Comparison of ENCODE assay signal across 14 mouse cellular contexts in the genomic region with DNA sequence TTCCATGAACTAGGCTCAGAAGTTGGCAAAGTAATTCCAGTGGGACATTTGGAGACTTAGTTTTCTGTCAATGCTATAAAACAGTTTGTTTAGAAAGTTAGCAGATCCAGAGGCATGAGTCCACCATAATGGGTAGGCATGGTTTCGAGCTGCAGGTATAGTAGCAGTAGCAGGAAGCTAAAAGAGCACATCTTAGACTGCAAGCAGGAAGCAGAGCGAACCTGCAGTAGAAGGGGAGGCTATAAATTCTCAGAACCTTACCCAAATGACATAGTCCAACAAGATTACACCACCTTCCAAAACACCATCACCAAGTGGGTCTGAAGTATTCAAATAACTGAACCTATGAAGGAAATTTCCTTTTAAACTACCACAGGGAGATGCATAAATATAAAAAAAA.
"Had no signal": no experiment of that assay in that cellular context is flagged by ENCODE, and none has a peak within 500 bp of the region (broad histone marks: within the 10 kb centered on the region; RNA-seq: fewer than 3 reads in every experiment).

No protein-coding gene starts in this region.

- ATAC-seq: midbrain, embryonic 15.5 days had no signal

- DNase-seq: kidney, postnatal 4 days; layer of hippocampus, adult 9-11 months; liver, embryonic 13.5 days; lung, adult 2 months; right cerebral cortex, adult 18-20 months; right cerebral cortex, postnatal 14 days; right cerebral cortex, postnatal 4 days; thymus, adult 2 months; thymus, postnatal 14 days; thymus, postnatal 4 days had no signal

- H3K27me3 ChIP-seq: liver, embryonic 13.5 days; midbrain, embryonic 12.5 days; midbrain, embryonic 15.5 days; neural tube, embryonic 12.5 days; neural tube, embryonic 15.5 days had no signal
